Mouse (Mus musculus) heart, postnatal 10 days (tissue): ENCODE results near the gene Degs2. TPM values are rescaled to one million over a fixed set of nuclear protein-coding genes. Genes with fewer than 3 reads are reported as not detected.
"Not testable (repeated sequence)": the region's sequence is repeated elsewhere in the genome, so short reads cannot be mapped to it uniquely, and the experiment has no call there.

Experiments used
- DNase-seq, 2 experiments: peaks; one replicate each; pipeline ENCODE4 v3.0.0; 2021
- intact Hi-C: fragments of 180-260 bp; cut with DNase I; formaldehyde crosslinking; loops from one replicate; pipeline ENCODE4 v1.15.1; 2025
- total RNA-seq, 2 experiments: library from RNA; stranded (reverse); gene quantifications; 2 replicates each; pipeline ENCODE4 v1.2.3; 2021

Degs2 gene
- under 1 TPM; 0.26 to 0.32 TPM for total RNA-seq

- intact Hi-C loops = no loop called here
Observed at GRCm38 (mm10) chr12:108702185-108702584, at the start of gene Degs2. TSS of gene Degs2 (minus strand) at chr12:108702315.

GRCm38 (mm10) chr12:108751790-108752189 lies 49.7 kb upstream of the Degs2 start:
- intact Hi-C loops = no loop called here
- peak; percentile 31 to 41 for DNase-seq

More at GRCm38 (mm10) chr12:108702185-108702584, at the start of gene Degs2:
- DNase-seq = no peak

DNA sequence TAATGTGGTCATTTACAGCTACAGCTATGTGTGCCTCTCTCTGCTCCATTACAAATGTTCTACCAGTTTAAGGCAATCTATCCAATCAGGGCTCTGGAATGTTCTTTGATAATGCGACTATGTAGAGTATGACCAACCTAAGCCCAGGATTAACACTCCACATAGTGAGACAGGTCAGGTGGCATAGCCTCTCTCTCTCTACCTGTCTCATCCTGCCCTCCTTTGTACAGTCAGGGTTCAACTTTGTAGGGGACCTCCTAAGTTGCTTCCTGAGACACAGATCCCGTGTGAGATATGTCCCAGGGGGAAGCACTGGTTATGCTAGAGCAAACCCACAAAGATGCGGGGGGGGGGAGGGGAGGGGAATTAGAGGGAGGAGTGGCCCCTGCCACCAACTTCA lies 48.1 kb upstream of the Degs2 start:
- DNase-seq = no peak
- intact Hi-C loops = no loop called here

DNA sequence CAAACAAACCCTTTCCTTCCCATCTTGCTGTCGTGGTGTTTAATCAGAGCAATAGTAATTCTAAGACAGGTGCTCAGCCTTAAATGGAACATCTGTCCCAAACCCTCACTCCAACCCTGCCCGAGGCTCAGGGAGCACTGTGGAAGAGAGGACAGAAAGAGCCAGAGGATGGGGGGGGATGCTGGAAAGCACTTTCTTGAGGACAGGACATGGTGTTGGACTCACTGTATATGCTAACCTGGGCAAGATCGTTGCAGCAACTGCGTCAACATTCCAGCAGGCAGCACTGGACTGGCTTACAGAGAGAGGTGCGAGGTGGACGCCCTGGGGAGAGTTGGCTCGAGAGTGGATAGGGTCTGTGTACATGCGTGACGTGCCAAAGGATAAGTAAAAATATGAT lies 47.3 kb upstream of the Degs2 start:
- intact Hi-C loops = no loop called here
- no peak for DNase-seq

- intact Hi-C loops = no loop called here
- DNase-seq = no peak
Observed at GRCm38 (mm10) chr12:108749019-108749418, 46.9 kb upstream of the Degs2 start.

GRCm38 (mm10) chr12:108745990-108746389 lies 43.9 kb upstream of the Degs2 start:
- no peak for DNase-seq
- intact Hi-C loops = no loop called here

DNA sequence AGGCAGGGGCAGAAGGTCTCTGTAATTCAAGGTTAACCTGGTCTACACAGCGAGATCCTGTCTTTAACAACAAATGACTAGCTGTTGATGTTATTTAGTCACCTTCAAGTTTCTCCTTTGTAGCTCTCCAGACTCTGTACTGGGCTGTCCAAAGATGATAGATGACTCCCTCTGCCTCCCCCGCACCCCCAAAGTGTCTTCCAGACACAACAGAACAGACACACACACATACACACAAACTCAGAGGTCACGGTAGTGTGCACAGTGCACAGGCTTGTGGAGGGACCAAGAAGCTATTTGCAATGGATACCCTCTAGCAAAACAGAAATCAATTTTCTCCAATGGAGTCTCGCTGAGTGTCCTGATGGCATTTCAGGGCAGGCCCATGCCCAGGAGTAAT lies 40.1 kb upstream of the Degs2 start:
- intact Hi-C loops = no loop called here
- no peak for DNase-seq

DNA sequence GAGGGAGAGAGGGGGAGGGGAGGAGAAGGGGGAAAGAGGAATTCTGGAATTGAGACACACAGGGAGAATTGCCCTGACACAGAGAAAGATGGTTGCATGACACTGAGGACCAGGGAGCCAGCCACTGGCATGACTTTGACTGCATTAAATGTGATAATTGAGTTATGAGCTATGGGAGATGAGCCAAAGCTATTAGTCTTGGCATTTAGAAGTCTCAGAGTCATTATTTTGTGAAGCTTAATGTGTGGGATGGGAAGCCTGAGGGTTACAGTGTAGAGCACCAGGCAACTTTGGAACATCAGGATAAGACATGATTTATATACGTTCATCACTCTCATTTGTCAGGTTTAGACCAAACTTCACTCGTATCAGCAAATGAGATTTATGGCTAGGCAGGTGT lies 39.4 kb upstream of the Degs2 start:
- no peak for DNase-seq
- intact Hi-C loops = no loop called here

DNA sequence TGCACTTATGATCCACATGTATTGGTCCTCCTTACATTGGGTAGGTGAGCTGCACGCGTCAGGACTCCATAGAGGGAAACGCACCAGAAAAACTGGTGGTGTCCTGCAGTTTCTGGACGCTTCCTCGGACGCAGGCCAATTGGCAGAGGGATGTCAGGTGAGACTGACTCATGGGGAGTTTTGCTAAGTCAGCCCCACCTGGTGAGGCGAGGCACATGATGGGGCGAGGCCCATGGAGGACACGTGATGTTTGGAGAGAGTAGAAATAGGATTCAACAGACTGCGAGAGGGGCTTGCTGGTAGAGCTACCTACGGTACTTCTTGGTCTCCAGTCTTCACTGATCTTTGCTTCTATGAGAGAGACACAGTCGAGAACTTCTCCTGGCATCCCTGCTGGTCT lies 36.6 kb upstream of the Degs2 start:
- no peak for DNase-seq
- intact Hi-C loops = no loop called here

- no peak for DNase-seq
- intact Hi-C loops = no loop called here
Observed at GRCm38 (mm10) chr12:108737838-108738237, 35.7 kb upstream of the Degs2 start.

- intact Hi-C loops = no loop called here
- no peak for DNase-seq
Observed at GRCm38 (mm10) chr12:108734386-108734785, 32.3 kb upstream of the Degs2 start.

GRCm38 (mm10) chr12:108723841-108724240 lies 21.7 kb upstream of the Degs2 start:
- DNase-seq = no peak
- intact Hi-C loops = no loop called here

DNA sequence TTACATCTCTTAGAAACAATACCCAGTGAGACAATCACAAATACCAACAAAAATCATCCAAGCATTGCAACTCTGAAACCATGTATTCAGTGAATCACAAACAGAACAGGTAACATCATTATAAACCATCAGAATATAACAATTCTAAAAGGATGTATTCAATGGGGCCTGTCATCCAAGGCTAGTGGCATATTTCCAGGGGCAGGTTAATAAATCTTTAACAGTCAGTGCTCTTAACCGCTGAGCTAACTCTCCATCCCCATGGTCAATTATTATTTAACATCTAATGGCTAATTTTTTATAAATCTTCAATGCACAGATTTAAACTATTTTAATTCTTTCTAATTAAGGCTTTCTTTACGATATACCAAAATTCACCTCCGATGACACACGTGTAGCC lies 20.3 kb upstream of the Degs2 start:
- no peak for DNase-seq
- intact Hi-C loops = no loop called here

GRCm38 (mm10) chr12:108718485-108718884 lies 16.4 kb upstream of the Degs2 start:
- intact Hi-C loops = no loop called here
- no peak for DNase-seq

DNA sequence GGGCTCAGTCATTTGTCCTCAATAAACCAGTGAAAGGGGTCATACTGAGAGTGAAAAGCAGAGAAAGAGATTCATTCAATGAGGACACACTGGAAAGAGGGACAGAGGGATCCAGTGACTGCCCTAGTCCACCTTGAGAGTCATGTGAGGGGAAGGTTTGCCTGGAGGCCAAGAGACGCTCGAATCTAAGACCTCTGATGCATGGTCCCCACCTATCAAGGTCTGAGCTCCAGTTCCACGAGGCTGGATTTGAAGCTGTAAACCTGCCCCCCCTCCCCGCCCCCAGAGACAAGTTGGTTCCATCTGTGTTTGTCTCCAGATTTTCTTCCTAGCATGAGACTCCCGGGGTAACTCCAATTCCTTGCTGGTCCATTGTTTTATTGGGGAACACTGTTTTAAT lies 13.7 kb upstream of the Degs2 start:
- no peak for DNase-seq
- intact Hi-C loops = no loop called here

DNA sequence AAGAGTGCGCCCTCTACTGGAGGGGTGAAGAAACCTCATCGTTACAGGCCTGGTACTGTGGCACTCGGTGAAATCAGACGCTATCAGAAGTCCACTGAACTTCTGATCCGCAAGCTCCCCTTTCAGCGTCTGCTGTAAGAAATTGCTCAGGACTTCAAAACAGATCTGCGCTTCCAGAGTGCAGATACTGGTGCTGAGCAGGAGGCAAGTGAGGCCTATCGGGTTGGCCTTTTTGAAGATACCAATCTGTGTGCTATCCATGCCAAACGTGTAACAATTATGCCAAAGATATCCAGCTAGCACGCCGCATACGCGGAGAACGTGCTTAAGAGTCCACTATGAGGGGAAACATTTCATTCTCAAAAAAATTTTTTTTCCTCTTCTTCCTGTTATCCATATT lies 11.9 kb upstream of the Degs2 start:
- intact Hi-C loops, DNase-seq: not testable (repeated sequence)

DNA sequence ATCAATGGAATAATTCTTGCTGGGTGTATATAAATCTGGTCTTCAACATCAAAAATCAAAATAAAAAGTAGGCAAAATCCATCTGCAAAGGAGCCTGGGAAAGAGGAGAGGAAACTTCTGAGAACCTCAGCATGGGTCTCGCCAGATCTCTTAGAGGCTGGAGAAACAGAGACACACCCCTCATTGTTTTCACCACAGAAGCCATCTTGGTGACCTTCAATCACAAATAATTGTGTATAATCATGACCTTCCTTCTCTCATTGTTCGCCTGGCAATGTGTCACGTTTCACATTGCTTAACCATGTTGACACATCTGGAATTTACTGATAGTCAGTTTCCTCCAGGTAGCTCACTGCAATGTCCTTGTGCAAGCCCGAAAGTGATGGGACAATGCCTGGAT lies 10.4 kb upstream of the Degs2 start:
- DNase-seq = no peak
- intact Hi-C loops = no loop called here

- intact Hi-C loops = no loop called here
- DNase-seq = no peak
Observed at GRCm38 (mm10) chr12:108710861-108711615, 8.9 kb upstream of the Degs2 start.

DNA sequence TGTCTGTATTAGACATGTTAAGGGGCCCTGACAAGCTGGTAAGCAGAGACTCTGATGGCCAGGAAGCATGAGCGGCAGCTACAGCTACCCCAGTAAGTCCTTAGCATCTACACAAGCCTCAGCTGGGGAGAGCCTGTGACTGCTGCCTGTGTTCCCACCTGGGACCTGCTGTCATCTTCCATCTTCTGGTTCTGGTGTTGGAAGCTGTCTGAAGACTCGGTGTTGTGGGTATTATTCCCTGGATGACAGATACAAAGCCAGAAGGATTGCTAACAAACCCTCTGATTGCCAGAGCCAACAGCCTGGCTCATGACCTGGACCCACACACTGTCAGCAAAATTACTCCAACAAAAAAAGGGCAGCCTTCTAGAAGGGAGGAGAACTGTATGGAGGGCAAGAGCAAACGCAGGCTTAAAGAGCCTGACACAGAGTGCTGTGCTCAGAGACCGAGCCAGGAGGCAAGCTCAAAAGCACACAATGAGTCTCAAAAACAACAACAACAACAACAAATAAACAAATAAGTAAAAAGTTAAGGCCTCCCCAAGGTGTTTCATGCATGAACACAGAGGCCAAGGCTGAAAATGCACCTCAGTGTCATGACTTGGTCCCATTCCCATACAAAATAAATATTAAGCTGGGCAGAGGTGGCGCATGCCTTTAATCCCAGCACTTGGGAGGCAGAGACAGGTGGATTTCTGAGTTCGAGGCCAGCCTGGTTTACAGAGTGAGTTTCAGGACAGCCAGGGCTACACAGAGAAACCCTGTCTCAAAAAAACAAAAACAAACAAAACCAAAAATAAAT lies 8.1 kb upstream of the Degs2 start:
- no peak for DNase-seq
- intact Hi-C loops = loop anchor here (5.0 kb wide), 1 partner anchor 47 kb away; no protein-coding TSS in a partner anchor

- intact Hi-C loops = loop anchor here (5.0 kb wide), 1 partner anchor 48 kb away; no protein-coding TSS in a partner anchor
- DNase-seq = no peak
Observed at GRCm38 (mm10) chr12:108709386-108709785, 7.3 kb upstream of the Degs2 start.

DNA sequence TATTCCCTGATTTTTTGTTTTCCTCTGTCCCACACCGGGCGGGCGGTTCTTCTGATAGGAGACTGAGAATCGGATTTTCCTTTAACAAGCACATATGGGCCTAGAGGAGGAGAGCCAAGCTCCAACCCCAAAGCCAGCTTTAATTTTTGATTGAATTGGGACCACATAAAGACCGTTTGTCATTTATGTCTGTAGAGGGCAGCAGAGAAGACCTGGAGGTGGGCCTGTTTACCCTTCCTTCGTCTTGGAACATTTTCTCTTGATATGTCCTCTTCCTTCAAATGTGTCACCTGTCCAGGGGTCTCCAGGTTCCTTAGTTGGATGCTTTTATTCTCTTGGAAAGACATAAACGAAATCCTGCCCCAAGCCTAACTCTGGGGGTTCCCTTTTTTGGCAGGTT lies 4.0 kb upstream of the Degs2 start:
- intact Hi-C loops = loop anchor here (5.0 kb wide), 1 partner anchor 51 kb away; no protein-coding TSS in a partner anchor
- no peak for DNase-seq

DNA sequence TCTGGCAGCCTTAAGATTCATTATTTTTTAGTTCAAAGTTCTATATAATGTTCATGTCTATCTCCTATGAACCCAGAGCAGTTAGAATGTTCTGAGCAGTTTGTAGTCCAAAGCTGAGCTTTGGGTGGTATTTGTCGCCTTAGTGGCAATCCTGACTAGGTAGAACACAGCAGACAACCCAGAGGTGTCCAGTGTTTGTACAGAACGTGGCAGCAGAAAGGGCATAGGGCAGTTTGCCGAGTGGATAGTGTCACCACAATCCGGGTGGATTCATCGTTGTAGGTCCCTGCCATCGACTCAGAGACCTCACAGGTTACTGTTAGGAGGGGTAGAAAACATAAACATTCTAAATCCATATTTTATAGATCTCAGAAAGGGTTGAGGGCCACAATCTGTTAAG lies 3.4 kb upstream of the Degs2 start:
- no peak for DNase-seq
- intact Hi-C loops = loop anchor here (5.0 kb wide), 1 partner anchor 52 kb away; no protein-coding TSS in a partner anchor
